Mouse (Mus musculus) hindbrain, postnatal 0 days (tissue): ENCODE results near the gene Pagr1b. TPM values are rescaled to one million over a fixed set of nuclear protein-coding genes. Genes with fewer than 3 reads are reported as not detected.

Source experiments
- ATAC-seq: fragments of 200-750 bp; cut with Nextera tagmentation; 2 replicates; pipeline ENCODE4 v1.8.0; 2017; ENCODE audit warnings: mild to moderate bottlenecking, moderate TSS enrichment, moderate library complexity
- DNase-seq: peaks from one replicate; pipeline ENCODE4 v3.0.0-alpha.2; 2015; ENCODE audit warnings: low spot score
- H3K27ac ChIP-seq: fragments of 300-500 bp; sonication (generic); 2 replicates; pipeline ENCODE4 v1.5.1; 2014; ENCODE audit warnings: mild to moderate bottlenecking
- H3K27me3 ChIP-seq: fragments of 300-500 bp; sonication (generic); 2 replicates; pipeline ENCODE4 v1.6.1; 2014; ENCODE audit warnings: low read length, mixed read lengths; ENCODE audit not compliant: insufficient read depth
- H3K36me3 ChIP-seq: fragments of 300-500 bp; sonication (generic); 2 replicates; pipeline ENCODE4 v1.6.1; 2014; ENCODE audit warnings: low read length, mixed read lengths; ENCODE audit not compliant: insufficient read depth
- H3K4me1 ChIP-seq: fragments of 300-500 bp; sonication (generic); 2 replicates; pipeline ENCODE4 v1.6.1; 2014; ENCODE audit warnings: antibody characterized with exemption, low read length, mixed read lengths; ENCODE audit not compliant: insufficient read depth
- H3K4me2 ChIP-seq: fragments of 300-500 bp; sonication (generic); 2 replicates; pipeline ENCODE4 v1.6.1; 2014; ENCODE audit warnings: low read depth, mild to moderate bottlenecking, low read length, moderate library complexity, mixed read lengths
- H3K4me3 ChIP-seq: fragments of 300-500 bp; sonication (generic); 2 replicates; pipeline ENCODE4 v1.5.1; 2014; ENCODE audit warnings: low read length
- H3K9ac ChIP-seq: fragments of 300-500 bp; sonication (generic); replicated peaks from 2 replicates; pipeline ENCODE4 v1.6.1; 2014; ENCODE audit warnings: mild to moderate bottlenecking, low read length, moderate library complexity, mixed read lengths
- H3K9me3 ChIP-seq: fragments of 300-500 bp; sonication (generic); 2 replicates; pipeline ENCODE4 v1.6.1; 2016; ENCODE audit warnings: low read length, mixed read lengths
- CTCF ChIP-seq: IDR thresholded peaks from 2 replicates; pipeline ENCODE4 v1.5.1; 2016; ENCODE audit warnings: antibody characterized with exemption, control low read depth, low read depth
- WGBS: fragments of 180-500 bp; shearing (Covaris S2); extraction: QIAGEN DNeasy Blood & Tissue Kit; methylation state at CpG from one replicate; pipeline ENCODE4 v1.1.7; 2014; 5-methylcytosine and 5-hydroxymethylcytosine counted together
- polyA plus RNA-seq: library from polyadenylated mRNA; unstranded; fragments of >200 nt; fragmentation: Nextera tagmentation; extraction: Ambion mirVana; gene quantifications from 2 replicates; pipeline ENCODE4 v1.2.1, GENCODE M21; 2015
- total RNA-seq: library from RNA; depleted of rRNA; stranded (reverse); fragments of >200 nt; gene quantifications from 2 replicates; pipeline ENCODE4 v1.2.3, GENCODE M21; 2014

Gene Pagr1b
- total and polyA plus RNA-seq, 2 experiments from 2014 or later: 0.49 to 1.2 TPM

GRCm38 (mm10) chr7:127016081-127016480 lies 203 bp downstream of the Pagr1b start:
- H3K9me3 ChIP-seq: no peaks in the 10 kb centered on the region
- H3K36me3 ChIP-seq: peaks cover 16% of the 10 kb centered on the region
- ATAC-seq (no peak; the same call in 1 of the 2 replicates), DNase-seq (peak; percentile 51)
- H3K4me1 ChIP-seq: peaks cover 35% of the 10 kb centered on the region
- TF ChIP-seq CTCF: no peak
- H3K4me2 ChIP-seq: peak overlapping the region; percentile 85
- WGBS: 2% methylated on average over 10 of the region's 10 CpGs
- H3K27me3 ChIP-seq: no peaks in the 10 kb centered on the region
- peak overlapping the region; percentile 96 for H3K27ac ChIP-seq
- peak overlapping the region; percentile 63 for H3K4me3 ChIP-seq
- H3K9ac ChIP-seq: peak overlapping the region; percentile 91

- WGBS: 95% methylated on average over 12 of the region's 12 CpGs
- no peak overlapping the region for H3K4me3 ChIP-seq
- no peak overlapping the region for H3K9ac ChIP-seq
Observed at GRCm38 (mm10) chr7:127014993-127015392, 1.3 kb downstream of the Pagr1b start.

GRCm38 (mm10) chr7:127014320-127014719 lies 2.0 kb downstream of the Pagr1b start, which contains the start of gene Mvp:
TSS of gene Mvp (minus strand) at chr7:127014621.
- Histone ChIP-seq H3K4me1 (peaks cover 25% of the 10 kb centered on the region), H3K9me3 (no peaks in the 10 kb centered on the region), H3K27me3 (no peaks in the 10 kb centered on the region), H3K9ac (0 out of 2 replicates have a peak within 1 kb of the TSS, but pooled peaks have one; percentile 24), H3K27ac (no peak within 1 kb of the TSS), H3K4me2 (peak within 1 kb of the TSS; percentile 40), H3K4me3 (peak within 1 kb of the TSS; percentile 27), H3K36me3 (peaks cover 16% of the 10 kb centered on the region)
- ATAC-seq (no peak), DNase-seq (no peak)
- TF ChIP-seq CTCF: no peak
- 67% methylated on average over 11 of the region's 11 CpGs for WGBS

More at GRCm38 (mm10) chr7:127014993-127015392, 1.3 kb downstream of the Pagr1b start:
- H3K9me3 ChIP-seq: no peaks in the 10 kb centered on the region
- H3K27me3 ChIP-seq: no peaks in the 10 kb centered on the region
- no peak for TF ChIP-seq CTCF
- no peak overlapping the region for H3K4me2 ChIP-seq
- H3K27ac ChIP-seq: no peak overlapping the region
- peaks cover 32% of the 10 kb centered on the region for H3K4me1 ChIP-seq
- DNase-seq (no peak), ATAC-seq (no peak)
- peaks cover 16% of the 10 kb centered on the region for H3K36me3 ChIP-seq

- ATAC-seq: no peak
- H3K4me1 ChIP-seq: peaks cover 17% of the 10 kb centered on the region
- no peak overlapping the region for H3K4me2 ChIP-seq
- peaks cover 16% of the 10 kb centered on the region for H3K36me3 ChIP-seq
- no peak overlapping the region for H3K4me3 ChIP-seq
- H3K27ac ChIP-seq: no peak overlapping the region
- no peaks in the 10 kb centered on the region for H3K27me3 ChIP-seq
- no peak for TF ChIP-seq CTCF
- WGBS: 97% methylated on average over 6 of the region's 6 CpGs
- H3K9ac ChIP-seq: no peak overlapping the region
- H3K9me3 ChIP-seq: no peaks in the 10 kb centered on the region
- DNase-seq: no peak
Observed at GRCm38 (mm10) chr7:127013385-127013784, 2.9 kb downstream of the Pagr1b start.

- H3K4me1 ChIP-seq: peaks cover 13% of the 10 kb centered on the region
- TF ChIP-seq CTCF: no peak
- H3K4me2 ChIP-seq: no peak overlapping the region
- DNase-seq: no peak
- H3K36me3 ChIP-seq: peaks cover 16% of the 10 kb centered on the region
- no peaks in the 10 kb centered on the region for H3K27me3 ChIP-seq
- WGBS: 94% methylated on average over 10 of the region's 10 CpGs
- H3K4me3 ChIP-seq: no peak overlapping the region
- no peak overlapping the region for H3K27ac ChIP-seq
- ATAC-seq: no peak
- H3K9me3 ChIP-seq: no peaks in the 10 kb centered on the region
- H3K9ac ChIP-seq: no peak overlapping the region
Observed at GRCm38 (mm10) chr7:127012845-127013244, 3.4 kb downstream of the Pagr1b start.

- TF ChIP-seq CTCF: no peak
- DNase-seq (no peak), ATAC-seq (no peak)
- no peaks in the 10 kb centered on the region for H3K9me3 ChIP-seq
- peaks cover 10% of the 10 kb centered on the region for H3K4me1 ChIP-seq
- peaks cover 16% of the 10 kb centered on the region for H3K36me3 ChIP-seq
- no peak overlapping the region for H3K27ac ChIP-seq
- WGBS: 81% methylated on average over 6 of the region's 6 CpGs
- H3K4me3 ChIP-seq: no peak overlapping the region
- H3K27me3 ChIP-seq: no peaks in the 10 kb centered on the region
- H3K4me2 ChIP-seq: no peak overlapping the region
- H3K9ac ChIP-seq: no peak overlapping the region
Observed at GRCm38 (mm10) chr7:127012374-127012773, 3.9 kb downstream of the Pagr1b start.

GRCm38 (mm10) chr7:127011717-127012116 lies 4.6 kb downstream of the Pagr1b start:
- H3K4me2 ChIP-seq: no peak overlapping the region
- H3K4me1 ChIP-seq: peaks cover 10% of the 10 kb centered on the region
- H3K27ac ChIP-seq: no peak overlapping the region
- no peaks in the 10 kb centered on the region for H3K9me3 ChIP-seq
- H3K27me3 ChIP-seq: no peaks in the 10 kb centered on the region
- no peak overlapping the region for H3K9ac ChIP-seq
- H3K36me3 ChIP-seq: peaks cover 16% of the 10 kb centered on the region
- WGBS: 72% methylated on average over 2 of the region's 2 CpGs
- H3K4me3 ChIP-seq: no peak overlapping the region
- TF ChIP-seq CTCF: no peak
- ATAC-seq: no peak
- DNase-seq: no peak
